ENCODE assay signal across 21 mouse cellular contexts in genomic region chr17:45598376-45598775, GRCm38 (mm10). TPM values are rescaled to one million over a fixed set of nuclear protein-coding genes. Genes with fewer than 3 reads are reported as not detected.
A peak's percentile ranks its signal among the peaks of the same experiment; 100 is the strongest.
DNase-seq lines count a peak whose midpoint lies in the region; ATAC-seq and TF ChIP-seq lines count a peak whose summit lies in the region.
"Had no signal": no experiment of that assay in that cellular context is flagged by ENCODE, and none has a peak within 500 bp of the region (broad histone marks: within the 10 kb centered on the region; RNA-seq: fewer than 3 reads in every experiment).

No protein-coding gene starts in this region.

- TF ChIP-seq POLR2A in MEL (IDR thresholded peaks at IDR 0.05; ENCODE audit: control insufficient read depth in 1 of 2, insufficient read depth in 1 of 2, low read depth in 1 of 2, low read length in 2 of 2, poor library complexity in 1 of 2): no peak

- peak overlapping the region; percentile 50 for H3K27ac ChIP-seq in MEL (ENCODE audit: control insufficient read depth, low read depth, low read length)
- H3K27ac ChIP-seq in liver, embryonic 15.5 days (replicated peaks): peak overlapping the region; percentile 35; the same call in 1 of the 2 replicates
- H3K27ac ChIP-seq in midbrain, embryonic 10.5 days (replicated peaks): no peak overlapping the region
- H3K27ac ChIP-seq: embryonic facial prominence, embryonic 12.5 days had no signal

- no peak for ATAC-seq in liver, embryonic 15.5 days (ENCODE audit: insufficient read depth)
- ATAC-seq: activated CD4-positive, CD25-positive, alpha-beta regulatory T cell, adult 4 months; forebrain, postnatal 0 days; Patski had no signal

- no peak overlapping the region for H3K4me2 ChIP-seq in liver, embryonic 15.5 days

- no peak overlapping the region for H3K4me3 ChIP-seq in MEL (ENCODE audit: control insufficient read depth in 1 of 2, insufficient read depth in 1 of 2, low read depth in 2 of 2, low read length in 2 of 2)
- no peak overlapping the region for H3K4me3 ChIP-seq in liver, embryonic 15.5 days (replicated peaks)
- no peak overlapping the region for H3K4me3 ChIP-seq in midbrain, embryonic 10.5 days
- H3K4me3 ChIP-seq: embryonic facial prominence, embryonic 12.5 days had no signal

- peak; percentile 11 for DNase-seq in cerebellum, adult 8-10 months
- no peak for DNase-seq in cerebellum, postnatal 4 days (ENCODE audit: low spot score in 2 of 2)
- DNase-seq in kidney, adult 9 months: peak; percentile 7
- DNase-seq in kidney, postnatal 25 days: no peak
- no peak for DNase-seq in MEL (ENCODE audit: low read depth, low spot score)
- no peak for DNase-seq in midbrain, embryonic 10.5 days (ENCODE audit: low spot score)
- no peak for DNase-seq in gastrocnemius, adult 18-20 months (ENCODE audit: low spot score)
- DNase-seq: gastrocnemius, postnatal 10 days; kidney, adult 11 months; lung, postnatal 14 days; thymus, postnatal 14 days had no signal

- TF ChIP-seq CTCF in MEL (IDR thresholded peaks at IDR 0.05 in 2 of 3, conservative IDR thresholded peaks at IDR 0.05 in 1 of 3; ENCODE audit: control insufficient read depth in 1 of 3, insufficient read depth in 1 of 3, low read depth in 2 of 3, low read length in 3 of 3, poor library complexity in 1 of 3, severe bottlenecking in 1 of 3): no peak

- TF ChIP-seq EP300 in MEL (IDR thresholded peaks at IDR 0.05; ENCODE audit: low read depth in 1 of 2, low read length in 2 of 2): no peak

- WGBS in liver, embryonic 15.5 days (ENCODE audit: insufficient replicate concordance): 76% methylated on average over 2 of the region's 2 CpGs
- 90% methylated on average over 2 of the region's 2 CpGs for WGBS in midbrain, embryonic 10.5 days

- H3K9ac ChIP-seq in MEL (ENCODE audit: control insufficient read depth, low read depth, low read length, poor library complexity, severe bottlenecking): no peak overlapping the region
- no peak overlapping the region for H3K9ac ChIP-seq in liver, embryonic 15.5 days
- H3K9ac ChIP-seq: embryonic facial prominence, embryonic 12.5 days; forebrain, postnatal 0 days had no signal

- H3K27me3 ChIP-seq in MEL (ENCODE audit: control insufficient read depth in 1 of 2, insufficient read depth in 2 of 2, low read length in 2 of 2): no peaks in the 10 kb centered on the region
- H3K27me3 ChIP-seq in liver, embryonic 15.5 days: peaks cover 9% of the 10 kb centered on the region; the same call in 1 of the 2 replicates
- H3K27me3 ChIP-seq in midbrain, embryonic 10.5 days (ENCODE audit: low read depth, poor library complexity, severe bottlenecking): peaks cover 96% of the 10 kb centered on the region

- no peaks in the 10 kb centered on the region for H3K9me3 ChIP-seq in MEL (replicated peaks; ENCODE audit: insufficient read depth, low read length)
- H3K9me3 ChIP-seq in liver, embryonic 15.5 days (replicated peaks): no peaks in the 10 kb centered on the region
- H3K9me3 ChIP-seq in midbrain, embryonic 10.5 days (replicated peaks): no peaks in the 10 kb centered on the region
- H3K9me3 ChIP-seq: embryonic facial prominence, embryonic 12.5 days had no signal

- H3K4me1 ChIP-seq in MEL (ENCODE audit: control insufficient read depth in 1 of 2, insufficient read depth in 2 of 2, low read length in 2 of 2): peaks cover 21 to 30% of the 10 kb centered on the region in 2 experiments
- H3K4me1 ChIP-seq in liver, embryonic 15.5 days (replicated peaks): peaks cover 87% of the 10 kb centered on the region
- peaks cover 81% of the 10 kb centered on the region for H3K4me1 ChIP-seq in midbrain, embryonic 10.5 days

- H3K36me3 ChIP-seq in MEL (ENCODE audit: control insufficient read depth in 1 of 2, insufficient read depth in 2 of 2, low read length in 2 of 2): peaks cover 0 to 26% of the 10 kb centered on the region in 2 experiments; a peak in 2 of 4 replicates
- no peaks in the 10 kb centered on the region for H3K36me3 ChIP-seq in liver, embryonic 15.5 days (replicated peaks)
- no peaks in the 10 kb centered on the region for H3K36me3 ChIP-seq in midbrain, embryonic 10.5 days
- H3K36me3 ChIP-seq: embryonic facial prominence, embryonic 12.5 days had no signal

- H3K79me2 ChIP-seq in MEL (ENCODE audit: control insufficient read depth, insufficient read depth, low read length, poor library complexity): peaks cover 22% of the 10 kb centered on the region

- no peak for TF ChIP-seq RAD21 in MEL (IDR thresholded peaks at IDR 0.05; ENCODE audit: low read depth, low read length)

TF ChIP-seq in MEL, 35 proteins besides CTCF, POLR2A, EP300 and RAD21:
- TF ChIP-seq MAFK (IDR thresholded peaks at IDR 0.05; ENCODE audit: borderline replicate concordance, low read depth, low read length) (no peak), MYC (IDR thresholded peaks at IDR 0.05; ENCODE audit: low read depth, low read length) (no peak), MXI1 (IDR thresholded peaks at IDR 0.05; ENCODE audit: low read depth, low read length) (no peak), MAX (IDR thresholded peaks at IDR 0.05; ENCODE audit: low read length) (no peak), POLR2AphosphoS2 (IDR thresholded peaks at IDR 0.05; ENCODE audit: low read length) (no peak), TAL1 (IDR thresholded peaks at IDR 0.05; ENCODE audit: low read length) (no peak), MAZ (IDR thresholded peaks at IDR 0.05; ENCODE audit: low read depth, low read length) (no peak)

RNA-seq across cellular contexts. Expression of gene Slc29a1, which starts 1.0 kb away (rescaled TPM):
- total RNA-seq in MEL (2012; rRNA removed): 200 and 238 TPM in 2 replicates
- 100 to 1,000 TPM in 1 of 2 experiments, not detected in 1; 341 TPM for polyA plus RNA-seq in MEL (2012; ENCODE audit: insufficient read depth in 1 of 2, insufficient read length in 2 of 2, low read depth in 1 of 2, low replicate concordance in 2 of 2, missing spikeins in 1 of 2)
- 175 and 180 TPM in 2 replicates for polyA plus RNA-seq in liver, embryonic 15.5 days (2015; fragmentation: Nextera tagmentation; extraction: Ambion mirVana)
- polyA plus RNA-seq in midbrain, embryonic 10.5 days (2016; fragmentation: Nextera tagmentation; extraction: Ambion mirVana): 62.9 and 70.6 TPM in 2 replicates
- total RNA-seq in gastrocnemius, adult 18-20 months (2021): 10 to 100 TPM; 31.9 to 32.4 TPM

RNA-seq across cellular contexts. Expression of gene Mymx, which starts 3.5 kb away (rescaled TPM):
- not detected in 2 replicates for total RNA-seq in MEL (2012; rRNA removed)
- not detected for polyA plus RNA-seq in MEL (2012; ENCODE audit: insufficient read depth in 1 of 2, insufficient read length in 2 of 2, low read depth in 1 of 2, low replicate concordance in 2 of 2, missing spikeins in 1 of 2)
- 0.54 and 1.1 TPM in 2 replicates for polyA plus RNA-seq in liver, embryonic 15.5 days (2015; fragmentation: Nextera tagmentation; extraction: Ambion mirVana)
- polyA plus RNA-seq in midbrain, embryonic 10.5 days (2016; fragmentation: Nextera tagmentation; extraction: Ambion mirVana): 0.21 and 0.39 TPM in 2 replicates
- total RNA-seq in gastrocnemius, adult 18-20 months (2021): not detected
- total RNA-seq: forebrain, postnatal 0 days; heart, adult 8-10 months; layer of hippocampus, postnatal 25 days; left cerebral cortex, postnatal 14 days; megakaryocyte-erythroid progenitor cell, adult 5-6 weeks had no signal
- polyA plus RNA-seq: activated CD4-positive, CD25-positive, alpha-beta regulatory T cell, adult 4 months; cortical plate, adult 2 months; forebrain, postnatal 0 days; Patski had no signal

RNA-seq across cellular contexts. Expression of gene Hsp90ab1, which starts 25.3 kb away (rescaled TPM):
- 1,032 and 1,220 TPM in 2 replicates for total RNA-seq in MEL (2012; rRNA removed)
- polyA plus RNA-seq in MEL (2012; ENCODE audit: insufficient read depth in 1 of 2, insufficient read length in 2 of 2, low read depth in 1 of 2, low replicate concordance in 2 of 2, missing spikeins in 1 of 2): over 10,000 TPM in 1 of 2 experiments, 1,000 to 10,000 TPM in 1; 4,130 to 27,726 TPM
- 577 and 585 TPM in 2 replicates for polyA plus RNA-seq in liver, embryonic 15.5 days (2015; fragmentation: Nextera tagmentation; extraction: Ambion mirVana)
- 1,780 and 2,044 TPM in 2 replicates for polyA plus RNA-seq in midbrain, embryonic 10.5 days (2016; fragmentation: Nextera tagmentation; extraction: Ambion mirVana)
- total RNA-seq in gastrocnemius, adult 18-20 months (2021): 1,000 to 10,000 TPM; 1,074 to 1,224 TPM

RNA-seq across cellular contexts. Expression of gene Slc35b2, which starts 34.7 kb away (rescaled TPM):
- total RNA-seq in MEL (2012; rRNA removed): 65.8 and 81.7 TPM in 2 replicates
- 100 to 1,000 TPM in 1 of 2 experiments, not detected in 1; 111 TPM for polyA plus RNA-seq in MEL (2012; ENCODE audit: insufficient read depth in 1 of 2, insufficient read length in 2 of 2, low read depth in 1 of 2, low replicate concordance in 2 of 2, missing spikeins in 1 of 2)
- 52.1 and 59.8 TPM in 2 replicates for polyA plus RNA-seq in liver, embryonic 15.5 days (2015; fragmentation: Nextera tagmentation; extraction: Ambion mirVana)
- 122 and 124 TPM in 2 replicates for polyA plus RNA-seq in midbrain, embryonic 10.5 days (2016; fragmentation: Nextera tagmentation; extraction: Ambion mirVana)
- 10 to 100 TPM; 16.2 to 17.7 TPM for total RNA-seq in gastrocnemius, adult 18-20 months (2021)

RNA-seq across cellular contexts. Expression of gene Nfkbie, which starts 42.9 kb away (rescaled TPM):
- total RNA-seq in MEL (2012; rRNA removed): 2.7 and 3.3 TPM in 2 replicates
- 1 to 10 TPM in 1 of 2 experiments, not detected in 1; 5.7 TPM for polyA plus RNA-seq in MEL (2012; ENCODE audit: insufficient read depth in 1 of 2, insufficient read length in 2 of 2, low read depth in 1 of 2, low replicate concordance in 2 of 2, missing spikeins in 1 of 2)
- 1.2 and 1.6 TPM in 2 replicates for polyA plus RNA-seq in liver, embryonic 15.5 days (2015; fragmentation: Nextera tagmentation; extraction: Ambion mirVana)
- polyA plus RNA-seq in midbrain, embryonic 10.5 days (2016; fragmentation: Nextera tagmentation; extraction: Ambion mirVana): 8.6 and 9.2 TPM in 2 replicates
- total RNA-seq in gastrocnemius, adult 18-20 months (2021): under 1 TPM; 0.30 to 0.47 TPM

Comparison
In these comparisons a context has a peak if more than half of its experiments do, and no peak if none do; other contexts are left out.
1. DNase-seq: peak in cerebellum, adult 8-10 months (single experiment) and kidney, adult 9 months (single experiment); none in cerebellum, postnatal 4 days (0 of 2), kidney, postnatal 25 days (0 of 2), MEL (single experiment), midbrain, embryonic 10.5 days (single experiment) and gastrocnemius, adult 18-20 months (single experiment).